Mouse (Mus musculus): ENCODE data around the gene Cars2.
A peak's percentile ranks its signal among the peaks of the same experiment; 100 is the strongest.
"Not testable (repeated sequence)": the region's sequence is repeated elsewhere in the genome, so short reads cannot be mapped to it uniquely, and the experiment has no call there.

Gene Cars2

DNA sequence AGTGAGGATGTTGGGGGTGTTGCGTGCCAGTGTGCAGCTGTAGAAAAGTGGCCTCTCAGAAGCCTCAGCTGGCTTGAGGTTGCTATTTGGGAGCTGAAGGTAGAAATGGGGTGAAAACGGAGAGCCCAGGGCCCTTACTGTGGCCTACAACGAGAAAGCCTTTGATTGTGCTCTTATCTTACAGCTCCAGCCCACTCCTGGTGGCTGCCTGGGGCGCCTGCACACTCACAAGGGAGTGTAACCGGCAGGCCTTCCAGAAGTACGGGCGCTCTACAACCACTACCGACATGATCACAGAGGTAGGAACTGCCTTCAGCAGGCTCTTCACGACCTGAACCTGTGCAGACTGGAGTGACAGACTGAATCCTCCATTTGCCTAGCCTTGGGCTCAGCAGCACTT lies 37.9 kb downstream of the Cars2 start:
- no peak for DNase-seq (ENCODE audit: low spot score)

DNA sequence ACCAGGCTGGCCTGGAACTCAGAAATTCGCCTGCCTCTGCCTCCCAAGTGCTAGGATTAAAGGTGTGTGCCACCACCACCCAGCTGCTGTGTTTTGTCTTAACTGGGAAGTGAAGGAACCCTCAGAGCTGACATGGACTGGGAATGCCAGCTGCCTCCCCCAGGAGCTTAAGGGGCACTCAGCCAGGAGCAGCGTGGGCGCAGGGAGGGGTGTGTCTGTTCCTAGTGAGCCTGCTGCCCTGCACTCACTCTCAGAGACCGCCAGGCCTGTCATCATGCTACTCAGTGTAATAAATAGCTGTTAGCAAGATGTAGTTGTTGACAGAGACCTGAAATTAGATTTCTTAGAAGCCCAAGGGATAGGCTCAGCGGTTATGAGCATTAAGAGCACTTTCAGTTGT lies 39.6 kb downstream of the Cars2 start:
- no peak for DNase-seq (ENCODE audit: low spot score)

DNA sequence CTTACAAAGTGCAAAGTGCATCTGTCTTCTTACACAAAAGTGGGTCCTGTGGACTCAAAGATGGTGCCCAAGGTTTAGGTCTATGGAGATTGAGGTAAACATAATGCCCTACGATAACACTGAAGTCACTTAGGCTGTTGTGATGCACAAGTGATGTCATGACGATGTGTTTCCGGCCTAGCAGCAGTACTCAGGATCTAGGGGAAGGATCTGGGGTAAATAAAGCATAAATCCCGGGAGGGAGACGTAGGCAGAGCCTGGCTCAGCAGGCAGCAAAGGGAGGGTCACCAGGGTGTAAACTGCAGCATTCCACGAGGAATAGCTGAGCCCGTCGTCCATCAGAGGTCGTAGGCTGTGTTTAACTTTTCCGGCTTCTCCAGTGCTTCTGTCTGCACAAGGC lies 41.7 kb downstream of the Cars2 start:
- DNase-seq (ENCODE audit: low spot score): no peak

DNA sequence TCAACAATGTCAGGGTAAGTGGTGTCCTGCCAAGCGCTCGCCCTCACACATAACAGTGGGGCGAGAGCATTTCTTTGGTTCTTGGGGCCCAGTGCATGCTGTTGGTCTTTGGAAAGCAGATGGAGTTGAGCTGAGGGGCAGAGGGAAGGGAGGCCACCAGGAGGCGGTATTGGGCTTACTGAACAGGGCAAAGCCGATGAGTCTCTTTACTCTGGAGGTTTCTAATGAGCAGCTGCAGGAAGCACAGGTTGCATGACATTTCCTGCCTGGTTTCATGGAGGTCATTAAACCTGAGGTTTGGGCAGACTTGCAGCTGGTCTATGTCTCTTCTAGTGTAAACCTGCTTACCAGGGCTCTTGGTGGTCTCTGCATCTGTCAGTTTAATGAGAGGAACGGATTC lies 43.8 kb downstream of the Cars2 start:
- no peak for DNase-seq (ENCODE audit: low spot score)

DNA sequence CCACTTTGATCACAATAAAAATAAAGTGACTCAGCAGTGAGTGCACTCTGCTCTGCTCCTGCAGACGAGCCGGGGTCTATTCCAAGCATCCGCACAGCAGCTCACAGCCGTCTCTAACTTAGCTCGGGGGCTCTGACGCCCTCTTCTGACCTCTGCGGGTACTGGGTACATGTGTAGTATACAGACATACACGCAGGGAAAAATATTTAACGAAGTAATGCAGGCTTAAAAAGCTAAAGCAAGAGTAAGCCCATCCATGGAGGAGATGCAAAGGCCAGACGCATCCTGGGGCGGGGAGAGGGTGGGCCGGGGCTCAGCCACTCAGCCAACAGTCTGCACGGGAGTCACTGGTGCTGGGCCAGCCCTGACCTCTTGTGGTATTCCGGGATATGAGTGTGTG lies 44.5 kb downstream of the Cars2 start:
- DNase-seq (ENCODE audit: low spot score): no peak

DNA sequence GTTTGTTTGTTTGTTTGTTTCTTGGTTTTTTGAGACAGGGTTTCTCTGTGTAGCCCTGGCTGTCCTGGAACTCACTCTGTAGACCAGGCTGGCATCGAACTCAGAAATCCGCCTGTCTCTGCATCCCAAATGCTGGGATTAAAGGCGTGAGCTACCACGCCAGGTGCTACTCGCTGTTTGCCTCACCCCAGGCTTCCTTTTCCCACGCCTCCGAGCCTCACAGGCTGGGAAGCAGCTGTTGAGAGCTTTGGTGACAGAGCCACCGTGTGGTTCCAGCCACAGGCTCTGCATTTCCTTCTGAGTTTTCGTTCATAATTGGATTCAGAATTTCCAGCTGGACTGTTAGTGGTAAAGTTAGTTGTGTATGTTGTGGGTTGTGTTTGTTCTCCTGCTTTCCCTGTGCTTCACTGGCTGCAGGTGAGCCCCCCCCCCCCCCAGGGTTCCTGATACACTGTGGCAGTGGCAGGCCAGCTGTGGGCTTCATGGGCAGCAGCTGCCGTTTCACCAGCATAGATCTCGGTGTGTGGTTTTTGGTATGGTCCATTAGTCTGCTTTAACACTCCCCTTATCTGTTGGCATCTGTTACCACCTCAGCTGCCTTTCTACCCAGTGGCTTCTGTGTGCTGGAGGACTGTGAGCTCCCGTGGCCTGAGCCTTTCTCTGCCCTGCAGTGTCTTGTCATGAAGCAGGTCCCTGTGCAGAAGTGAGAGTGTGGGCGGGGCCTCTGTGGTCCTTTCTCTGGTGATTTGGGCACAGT lies 46.9 kb downstream of the Cars2 start:
- DNase-seq (ENCODE audit: low spot score): no peak

DNA sequence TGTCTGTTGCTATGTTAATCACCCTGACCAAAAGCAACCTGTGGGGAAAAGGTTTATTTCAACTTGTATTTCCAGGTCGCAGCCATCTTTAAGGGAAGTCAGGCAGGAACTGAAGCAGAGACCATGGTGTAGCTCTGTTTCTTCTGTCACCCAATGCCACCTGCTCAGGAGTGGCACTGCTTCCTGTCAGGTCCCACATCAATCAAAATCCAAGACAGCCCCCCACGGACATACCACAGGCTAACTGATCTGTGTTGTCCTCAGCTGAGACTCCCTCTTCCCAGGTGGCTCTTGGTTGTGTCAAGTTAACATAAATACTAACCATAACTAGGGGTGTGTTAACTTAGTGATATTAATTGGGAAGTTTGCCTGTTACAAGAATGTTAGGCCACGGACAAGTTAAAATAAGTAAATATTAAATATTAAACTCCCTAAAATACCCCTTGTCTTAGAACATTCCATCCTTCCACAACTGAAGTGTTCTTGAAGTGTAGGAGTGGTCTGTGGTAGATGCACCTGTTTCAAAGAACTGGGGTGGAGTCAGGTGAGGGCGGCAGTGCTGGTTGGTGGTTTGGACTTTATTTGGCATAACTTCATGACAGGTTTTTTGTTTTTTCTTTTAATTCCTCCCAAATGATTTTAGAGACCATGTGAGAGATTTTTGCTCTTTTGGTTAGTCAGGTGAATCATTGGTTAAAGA lies 51.6 kb downstream of the Cars2 start:
- DNase-seq (ENCODE audit: low spot score): no peak

DNA sequence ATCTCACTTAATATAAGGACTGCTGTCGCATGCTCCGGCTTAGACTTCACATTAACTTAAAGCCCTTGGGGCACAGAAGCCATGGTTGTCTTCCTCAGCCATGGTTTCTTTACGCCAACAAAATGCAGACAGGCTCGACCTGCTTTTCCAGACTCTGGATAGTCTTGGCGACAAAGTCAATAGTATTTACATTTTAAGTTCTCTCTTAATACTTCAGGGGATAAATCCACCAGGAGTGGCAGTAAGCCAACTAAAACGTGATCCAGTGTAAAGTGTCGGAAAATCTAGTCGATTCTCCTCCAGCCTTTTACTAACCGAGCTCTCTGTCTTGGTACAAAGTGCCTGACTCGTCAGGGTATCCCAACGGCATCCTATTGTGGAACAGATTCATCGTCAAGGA lies 52.3 kb downstream of the Cars2 start:
- no peak for DNase-seq (ENCODE audit: low spot score)

DNA sequence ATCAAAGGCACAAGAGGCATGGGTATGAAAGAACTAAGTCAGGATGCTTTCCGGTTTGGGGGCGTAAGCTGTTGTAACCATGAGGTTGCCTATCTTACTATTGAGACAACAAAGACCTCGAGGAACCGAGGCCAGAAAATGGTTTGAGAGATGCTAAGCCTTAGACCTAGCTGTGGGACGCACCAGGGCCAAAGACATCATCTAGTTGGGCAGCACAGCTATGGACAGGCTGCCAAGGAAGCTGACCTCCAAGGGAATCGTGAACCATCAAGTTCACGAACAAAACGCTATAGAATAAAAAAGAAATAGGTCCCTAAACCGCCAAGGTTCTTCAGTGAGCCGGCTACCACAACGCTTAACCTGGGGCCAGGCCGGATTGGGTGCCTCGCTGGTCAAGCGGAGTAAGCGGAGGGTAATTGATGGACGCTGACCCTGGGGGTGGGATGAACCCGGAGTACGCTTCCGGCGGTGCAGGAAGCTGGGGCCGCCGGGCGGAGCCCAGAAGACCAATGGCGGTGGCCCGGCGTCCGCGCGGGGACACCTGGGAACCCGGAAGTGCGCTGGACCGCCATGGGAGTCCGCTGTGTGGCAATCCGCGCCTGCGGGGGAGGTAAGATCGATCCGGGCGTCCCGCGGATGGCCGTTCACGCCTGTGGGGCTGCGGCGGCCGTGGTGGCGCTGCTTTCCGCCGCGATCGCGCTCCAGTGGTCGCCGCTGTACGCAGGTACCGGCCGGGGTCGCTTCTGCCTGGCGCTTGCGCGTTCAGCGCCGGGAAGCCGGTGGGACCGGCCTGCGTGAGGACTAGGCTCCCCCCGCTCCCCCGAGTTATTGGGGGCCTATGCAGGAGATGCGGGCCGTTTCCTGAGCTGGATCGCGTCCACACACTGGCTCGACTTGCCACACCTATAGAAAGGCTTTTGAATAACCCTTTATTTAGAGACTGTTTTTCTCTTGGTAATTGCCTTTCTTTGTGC lies 53.3 kb downstream of the Cars2 start, which contains the start of gene Naxd:
Gene Naxd (plus strand): TSS at position 490 of the 974 bp plus-strand sequence.
- peak; percentile 65 for DNase-seq (ENCODE audit: low spot score)

DNA sequence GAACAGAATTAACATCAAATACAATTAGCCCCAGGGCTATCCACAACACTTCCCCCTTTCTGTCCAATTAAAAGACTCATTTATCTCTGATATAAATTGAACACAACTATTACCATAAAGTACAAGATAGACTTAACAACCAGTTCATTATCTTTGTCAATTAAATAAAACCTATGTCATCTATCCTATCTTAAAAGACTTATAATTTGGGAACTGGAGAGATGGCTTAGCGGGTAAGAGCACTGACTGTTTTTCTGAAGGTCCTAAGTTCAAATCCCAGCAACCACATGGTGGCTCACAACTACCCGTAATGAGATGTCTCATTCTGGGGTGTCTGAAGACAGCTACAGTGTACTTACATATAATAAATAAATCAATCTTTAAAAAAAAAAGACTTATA lies 58.2 kb downstream of the Cars2 start:
- not testable (repeated sequence) for DNase-seq (ENCODE audit: low spot score)

DNA sequence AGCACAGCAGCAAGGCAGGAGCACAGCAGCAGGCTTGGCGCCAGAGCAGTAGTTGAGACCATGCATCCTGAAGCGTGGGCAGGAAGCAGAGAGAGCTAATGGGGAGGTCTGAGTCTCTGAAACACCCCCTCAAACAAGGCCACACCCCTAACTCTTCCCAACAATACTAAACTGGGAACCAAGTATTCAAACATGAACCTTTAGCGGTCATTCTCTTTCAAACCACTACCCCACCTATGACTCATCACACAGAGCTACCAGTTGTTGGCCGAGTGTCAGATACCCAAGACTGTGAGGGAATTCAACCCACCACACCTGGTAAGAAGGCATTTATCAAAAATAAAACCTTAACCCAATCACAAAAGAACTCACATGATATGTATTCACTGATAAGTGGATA lies 63.4 kb downstream of the Cars2 start:
- DNase-seq (ENCODE audit: low spot score): no peak

DNA sequence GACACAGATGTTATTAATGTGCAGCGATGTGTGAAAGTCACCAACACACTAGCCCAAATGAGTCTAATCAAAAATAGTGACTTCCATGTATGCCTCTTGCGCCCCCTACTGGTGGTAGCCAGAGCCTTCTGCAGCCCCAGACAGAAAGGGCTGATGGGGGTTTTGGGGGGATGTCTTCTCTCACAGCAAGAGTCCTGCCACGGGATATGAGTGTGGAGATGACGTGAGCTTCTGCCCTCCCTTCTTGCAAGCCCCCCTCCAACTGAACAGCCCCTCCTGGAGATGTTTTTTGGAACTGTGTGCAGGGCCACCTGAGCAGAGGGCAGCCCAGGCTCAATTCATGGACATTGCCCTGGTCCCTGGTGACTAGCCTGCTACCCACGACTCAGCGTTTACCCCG lies 64.4 kb downstream of the Cars2 start:
- DNase-seq (ENCODE audit: low spot score): peak; percentile 57

DNA sequence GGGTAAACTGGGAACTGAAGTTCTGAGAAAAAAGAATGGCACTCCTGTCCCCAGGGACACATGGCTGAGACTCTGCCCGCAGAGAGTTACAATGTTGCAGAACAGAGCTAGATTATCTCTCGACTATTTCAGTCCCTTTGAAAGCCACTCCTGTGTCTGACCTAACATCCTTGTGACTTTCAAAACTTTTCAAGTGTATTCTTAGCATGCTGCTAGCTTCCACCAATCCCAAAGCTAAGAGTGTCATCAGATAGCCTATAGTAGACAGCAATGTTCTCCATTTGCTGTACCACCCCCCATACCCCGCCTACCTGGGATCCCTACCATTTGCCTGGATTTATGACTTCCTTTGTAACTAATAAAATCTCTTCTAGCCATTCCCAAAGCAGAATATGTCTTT lies 68.0 kb downstream of the Cars2 start:
- no peak for DNase-seq (ENCODE audit: low spot score)

DNA sequence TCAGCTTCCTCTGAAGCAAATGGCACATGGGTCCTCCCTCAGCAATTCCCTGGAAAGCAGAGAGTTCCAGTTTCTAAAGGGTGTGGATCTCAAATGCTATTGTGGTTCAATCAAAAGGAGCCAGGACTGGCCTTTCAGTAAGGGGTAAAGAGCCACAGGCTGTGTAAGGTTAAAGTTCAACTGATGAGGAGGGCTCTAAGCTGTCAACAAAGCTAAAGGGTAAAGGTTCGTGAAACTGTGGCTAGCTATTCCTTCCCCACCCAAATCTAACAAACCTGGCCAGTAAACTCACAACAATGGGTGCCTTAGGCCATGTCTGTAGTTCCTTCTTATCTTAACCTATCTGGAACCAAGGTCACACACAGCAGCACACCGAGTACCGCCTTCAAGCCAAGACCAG lies 68.7 kb downstream of the Cars2 start:
- DNase-seq (ENCODE audit: low spot score): no peak

DNA sequence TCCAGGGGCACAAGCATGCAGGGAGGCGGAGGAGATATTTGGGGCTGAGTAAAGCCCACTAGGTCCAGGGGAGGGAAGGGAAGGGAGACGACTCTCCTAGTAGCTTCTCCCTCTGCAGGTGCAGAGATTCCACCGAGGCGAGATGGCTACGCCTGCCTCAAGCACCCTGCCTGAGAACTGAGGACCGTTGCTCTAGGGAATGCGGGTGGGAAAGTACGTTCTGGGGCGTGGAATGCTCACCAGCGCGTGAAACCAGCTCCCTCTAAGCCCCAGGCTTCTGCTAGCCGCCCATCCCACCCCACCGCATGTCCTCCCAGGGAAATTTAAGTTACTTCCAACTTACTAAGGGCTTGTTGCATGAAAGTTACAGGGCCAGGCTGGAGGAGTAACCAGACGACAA lies 71.0 kb downstream of the Cars2 start:
- DNase-seq (ENCODE audit: low spot score): no peak

DNA sequence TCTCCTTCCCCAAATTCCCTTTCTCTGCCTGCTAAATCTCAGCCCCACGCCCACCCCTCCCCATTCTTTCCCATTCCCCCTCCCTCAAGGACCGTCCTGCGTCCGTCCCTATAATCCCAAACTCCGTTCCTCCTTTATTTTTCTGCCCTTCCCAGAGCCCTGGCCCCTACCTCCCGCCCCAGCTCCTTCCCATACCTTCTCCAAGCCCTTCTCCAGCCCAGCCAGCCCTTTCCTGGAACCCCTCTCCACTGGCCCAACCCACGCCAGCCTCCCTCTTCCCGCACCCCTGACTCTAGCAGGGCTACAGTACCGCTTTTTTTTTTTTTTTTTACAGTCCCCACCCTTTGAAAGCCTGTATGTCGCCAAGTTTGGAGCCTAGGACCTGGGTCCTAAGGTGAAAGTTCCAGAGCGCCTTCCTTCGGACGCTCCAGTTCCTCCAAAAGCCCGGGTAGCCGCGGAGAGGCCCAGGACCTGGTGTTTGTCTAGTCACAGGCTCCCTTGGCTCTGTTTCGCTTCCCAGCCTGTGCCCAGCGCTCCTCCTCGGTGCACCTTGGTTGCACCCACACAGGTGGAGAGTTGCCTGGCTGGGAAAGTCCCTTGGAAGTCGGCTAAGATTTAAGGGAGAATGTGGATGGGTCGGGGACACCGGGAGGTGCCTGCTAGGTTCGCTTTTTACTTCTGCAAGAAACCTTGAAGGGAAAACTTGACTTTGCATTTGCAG lies 71.6 kb downstream of the Cars2 start:
- no peak for DNase-seq (ENCODE audit: low spot score)

DNA sequence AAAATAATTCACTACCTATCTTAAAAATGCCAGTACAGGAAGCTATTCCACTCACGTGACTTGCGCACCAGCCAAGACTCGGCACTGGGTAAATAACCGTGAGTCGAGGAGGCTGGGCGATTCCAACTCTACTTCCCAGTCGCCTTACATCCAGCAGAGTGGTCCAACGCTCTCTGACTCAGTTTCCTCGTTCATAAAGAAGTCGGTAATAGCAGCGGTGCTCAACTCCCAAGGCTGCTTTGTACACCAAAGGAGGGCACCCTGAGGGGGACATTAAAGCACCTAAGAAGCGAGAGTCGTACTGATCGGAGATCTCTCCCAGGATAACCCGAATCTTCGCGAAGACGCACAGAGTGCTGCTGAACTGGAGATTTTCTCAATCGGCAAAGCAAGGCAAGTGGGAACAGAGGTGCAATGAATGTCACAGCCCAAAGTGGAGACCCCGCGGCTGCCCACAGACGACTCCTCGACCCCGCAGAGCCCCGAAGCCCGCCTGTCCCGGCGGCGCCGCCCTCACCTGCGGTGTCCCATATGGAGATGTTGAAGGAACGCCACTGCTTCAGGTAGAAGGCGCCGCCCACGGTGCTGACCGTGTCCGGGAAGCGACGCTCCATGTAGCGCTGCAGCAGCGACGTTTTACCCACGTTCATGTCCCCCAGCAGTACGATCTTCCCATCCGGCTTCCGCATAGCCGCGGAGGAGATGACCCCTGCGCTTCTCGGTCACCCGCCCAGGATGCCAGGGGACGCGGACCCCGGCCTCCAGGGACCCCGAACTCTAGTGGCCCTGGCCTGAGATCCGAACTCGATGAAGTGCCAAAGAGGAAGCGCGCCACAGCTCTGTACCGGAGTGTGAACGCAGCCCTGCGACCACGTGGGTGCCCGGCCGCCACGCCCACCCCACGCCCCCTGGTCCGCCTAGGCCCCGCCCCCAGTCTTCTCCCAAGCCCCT lies 72.5 kb downstream of the Cars2 start, which contains the start of gene Rab20:
Gene Rab20 (minus strand): TSS at position 900 of the 951 bp plus-strand sequence.
- DNase-seq (ENCODE audit: low spot score): peak; percentile 42

DNA sequence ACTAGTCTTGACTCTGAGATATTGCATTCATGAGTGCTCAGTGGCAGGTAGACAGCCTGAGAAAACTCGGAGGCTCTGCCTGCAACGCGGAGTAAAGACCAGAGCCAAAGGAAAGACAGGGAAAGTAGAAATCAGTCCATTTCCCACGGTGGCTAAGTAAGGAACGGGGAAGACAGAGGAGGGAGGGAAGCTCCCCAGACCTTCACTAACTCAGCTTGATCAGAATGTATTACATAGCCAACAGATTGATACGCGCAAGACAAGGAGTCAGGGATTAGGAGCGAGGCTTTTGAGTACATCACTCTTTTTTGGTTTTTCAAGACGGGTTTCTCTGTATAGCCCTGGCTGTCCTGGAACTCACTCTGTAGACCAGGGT lies 73.4 kb downstream of the Cars2 start:
- DNase-seq (ENCODE audit: low spot score): no peak

DNA sequence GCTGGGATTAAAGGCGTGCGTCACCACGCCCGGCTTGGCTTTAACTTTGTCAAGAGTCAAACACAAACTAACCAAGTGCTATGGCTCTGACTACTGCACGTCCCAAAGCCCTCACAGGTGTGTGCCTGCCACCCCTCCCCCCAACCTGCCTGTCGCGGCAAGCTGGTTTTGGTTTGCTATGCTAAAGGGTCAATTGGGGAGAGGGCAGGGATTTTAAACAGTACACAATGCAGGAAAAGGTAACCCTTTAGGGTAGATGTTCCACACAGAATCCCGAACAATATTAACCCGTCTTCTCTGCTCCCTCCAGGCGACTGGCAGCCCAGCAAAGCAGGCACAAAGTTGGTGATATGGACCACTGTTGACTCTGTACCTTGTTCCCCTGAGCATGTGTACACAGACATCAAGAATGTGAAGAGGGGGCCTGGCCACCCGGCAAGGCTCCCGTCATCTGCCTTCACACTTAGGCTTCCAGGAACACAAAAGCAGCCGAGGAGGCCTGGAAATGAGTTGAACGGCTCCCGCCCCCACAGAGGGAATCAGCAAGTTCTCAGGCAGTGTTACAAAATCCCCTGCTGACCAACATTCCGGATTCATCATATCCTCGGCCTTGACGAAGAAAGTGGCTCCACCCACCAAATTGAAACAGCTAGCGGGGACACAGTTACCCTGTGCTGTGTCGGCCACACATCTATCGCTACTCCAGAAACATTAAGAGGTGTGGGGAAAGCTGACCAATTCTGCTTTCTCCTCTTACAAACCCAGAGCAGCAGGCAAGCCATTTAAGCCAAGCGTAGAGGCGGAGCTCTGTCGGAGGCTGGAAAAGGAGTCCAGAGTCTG lies 74.0 kb downstream of the Cars2 start:
- no peak for DNase-seq (ENCODE audit: low spot score)

DNA sequence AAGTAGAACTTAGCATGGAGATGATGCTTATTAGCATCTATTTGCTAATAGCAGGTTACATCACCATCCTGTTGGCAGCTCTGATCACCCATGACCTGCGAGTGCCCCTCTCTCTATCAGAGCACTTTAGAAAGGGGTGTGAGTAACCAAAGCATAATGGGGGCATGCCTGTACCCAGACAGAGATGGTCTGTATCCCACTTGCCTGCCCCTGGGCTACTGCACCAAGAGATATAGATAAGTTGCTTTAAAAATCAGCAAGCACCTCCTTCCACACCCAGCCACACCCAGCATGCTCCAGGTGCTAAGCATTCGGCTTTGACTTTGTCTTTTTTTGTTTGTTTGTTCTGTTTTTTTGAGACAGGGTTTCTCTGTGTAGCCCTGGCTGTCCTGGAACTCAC lies 74.7 kb downstream of the Cars2 start:
- no peak for DNase-seq (ENCODE audit: low spot score)
